Mouse (Mus musculus): ENCODE data around the gene Stim2. TPM values are rescaled to one million over a fixed set of nuclear protein-coding genes. Genes with fewer than 3 reads are reported as not detected.

The Stim2 gene
- polyA plus RNA-seq, 1 experiment: 37.4 TPM

GRCm38 (mm10) chr5:54005111-54005864 is 7.0 kb downstream of the Stim2 start:
- Histone ChIP-seq H3K4me1 (ENCODE audit: control insufficient read depth, insufficient read depth, low read length) (peaks cover 3% of the 10 kb centered on the region; the same call in 1 of the 2 replicates), H3K27ac (ENCODE audit: insufficient read depth, low read length) (no peak overlapping the region), H3K4me3 (ENCODE audit: insufficient read depth, low read length) (no peak overlapping the region)
- TF ChIP-seq POLR2A (IDR thresholded peaks at IDR 0.05; ENCODE audit: low read depth, low read length) (no peak), CTCF (IDR thresholded peaks at IDR 0.05; ENCODE audit: borderline replicate concordance, insufficient read depth, low read length) (no peak)

- Histone ChIP-seq H3K4me1 (ENCODE audit: control insufficient read depth, insufficient read depth, low read length) (peaks cover 3% of the 10 kb centered on the region; the same call in 1 of the 2 replicates), H3K4me3 (ENCODE audit: insufficient read depth, low read length) (no peak overlapping the region), H3K27ac (ENCODE audit: insufficient read depth, low read length) (no peak overlapping the region)
- no peak for TF ChIP-seq CTCF (IDR thresholded peaks at IDR 0.05; ENCODE audit: borderline replicate concordance, insufficient read depth, low read length)
- TF ChIP-seq POLR2A (IDR thresholded peaks at IDR 0.05; ENCODE audit: low read depth, low read length): no peak
Measured at GRCm38 (mm10) chr5:54005865-54006225, 7.5 kb downstream of the Stim2 start.

- no peak for TF ChIP-seq CTCF (IDR thresholded peaks at IDR 0.05; ENCODE audit: borderline replicate concordance, insufficient read depth, low read length)
- no peak for TF ChIP-seq POLR2A (IDR thresholded peaks at IDR 0.05; ENCODE audit: low read depth, low read length)
- Histone ChIP-seq H3K27ac (ENCODE audit: insufficient read depth, low read length) (no peak overlapping the region), H3K4me3 (ENCODE audit: insufficient read depth, low read length) (no peak overlapping the region), H3K4me1 (ENCODE audit: control insufficient read depth, insufficient read depth, low read length) (peaks cover 3% of the 10 kb centered on the region; the same call in 1 of the 2 replicates)
Measured at GRCm38 (mm10) chr5:54006845-54007244, 8.5 kb downstream of the Stim2 start.

- Histone ChIP-seq H3K27ac (ENCODE audit: insufficient read depth, low read length) (no peak overlapping the region), H3K4me1 (ENCODE audit: control insufficient read depth, insufficient read depth, low read length) (no peaks in the 10 kb centered on the region; the same call in 1 of the 2 replicates), H3K4me3 (ENCODE audit: insufficient read depth, low read length) (no peak overlapping the region)
- no peak for TF ChIP-seq CTCF (IDR thresholded peaks at IDR 0.05; ENCODE audit: borderline replicate concordance, insufficient read depth, low read length)
- TF ChIP-seq POLR2A (IDR thresholded peaks at IDR 0.05; ENCODE audit: low read depth, low read length): no peak
Measured at GRCm38 (mm10) chr5:54007617-54008016, 9.3 kb downstream of the Stim2 start.

- H3K4me1 ChIP-seq (ENCODE audit: control insufficient read depth, insufficient read depth, low read length): no peaks in the 10 kb centered on the region; the same call in 1 of the 2 replicates
- TF ChIP-seq POLR2A (IDR thresholded peaks at IDR 0.05; ENCODE audit: low read depth, low read length) (no peak), CTCF (IDR thresholded peaks at IDR 0.05; ENCODE audit: borderline replicate concordance, insufficient read depth, low read length) (no peak)
- no peak overlapping the region for H3K27ac ChIP-seq (ENCODE audit: insufficient read depth, low read length)
- no peak overlapping the region for H3K4me3 ChIP-seq (ENCODE audit: insufficient read depth, low read length)
Measured at GRCm38 (mm10) chr5:54013271-54013670, 15.0 kb downstream of the Stim2 start.

- Histone ChIP-seq H3K4me3 (ENCODE audit: insufficient read depth, low read length) (no peak overlapping the region), H3K4me1 (ENCODE audit: control insufficient read depth, insufficient read depth, low read length) (no peaks in the 10 kb centered on the region; the same call in 1 of the 2 replicates), H3K27ac (ENCODE audit: insufficient read depth, low read length) (no peak overlapping the region)
- TF ChIP-seq POLR2A (IDR thresholded peaks at IDR 0.05; ENCODE audit: low read depth, low read length) (no peak), CTCF (IDR thresholded peaks at IDR 0.05; ENCODE audit: borderline replicate concordance, insufficient read depth, low read length) (no peak)
Measured at GRCm38 (mm10) chr5:54017143-54017542, 18.8 kb downstream of the Stim2 start.

GRCm38 (mm10) chr5:54018856-54019255 is 20.6 kb downstream of the Stim2 start:
- Histone ChIP-seq H3K27ac (ENCODE audit: insufficient read depth, low read length) (no peak overlapping the region), H3K4me1 (ENCODE audit: control insufficient read depth, insufficient read depth, low read length) (no peaks in the 10 kb centered on the region), H3K4me3 (ENCODE audit: insufficient read depth, low read length) (no peak overlapping the region)
- no peak for TF ChIP-seq CTCF (IDR thresholded peaks at IDR 0.05; ENCODE audit: borderline replicate concordance, insufficient read depth, low read length)

- Histone ChIP-seq H3K27ac (ENCODE audit: insufficient read depth, low read length) (no peak overlapping the region), H3K4me3 (ENCODE audit: insufficient read depth, low read length) (no peak overlapping the region), H3K4me1 (ENCODE audit: control insufficient read depth, insufficient read depth, low read length) (no peaks in the 10 kb centered on the region)
- no peak for TF ChIP-seq CTCF (IDR thresholded peaks at IDR 0.05; ENCODE audit: borderline replicate concordance, insufficient read depth, low read length)
- no peak for TF ChIP-seq POLR2A (IDR thresholded peaks at IDR 0.05; ENCODE audit: low read depth, low read length)
Measured at GRCm38 (mm10) chr5:54019546-54019945, 21.2 kb downstream of the Stim2 start.

- Histone ChIP-seq H3K27ac (ENCODE audit: insufficient read depth, low read length) (no peak overlapping the region), H3K4me1 (ENCODE audit: control insufficient read depth, insufficient read depth, low read length) (no peaks in the 10 kb centered on the region), H3K4me3 (ENCODE audit: insufficient read depth, low read length) (no peak overlapping the region)
- TF ChIP-seq POLR2A (IDR thresholded peaks at IDR 0.05; ENCODE audit: low read depth, low read length): no peak
- TF ChIP-seq CTCF (IDR thresholded peaks at IDR 0.05; ENCODE audit: borderline replicate concordance, insufficient read depth, low read length): no peak
Measured at GRCm38 (mm10) chr5:54024610-54025009, 26.3 kb downstream of the Stim2 start.

GRCm38 (mm10) chr5:54025630-54026029 is 27.3 kb downstream of the Stim2 start:
- H3K4me3 ChIP-seq (ENCODE audit: insufficient read depth, low read length): no peak overlapping the region
- no peak for TF ChIP-seq POLR2A (IDR thresholded peaks at IDR 0.05; ENCODE audit: low read depth, low read length)
- TF ChIP-seq CTCF (IDR thresholded peaks at IDR 0.05; ENCODE audit: borderline replicate concordance, insufficient read depth, low read length): no peak
- no peak overlapping the region for H3K27ac ChIP-seq (ENCODE audit: insufficient read depth, low read length)
- H3K4me1 ChIP-seq (ENCODE audit: control insufficient read depth, insufficient read depth, low read length): no peaks in the 10 kb centered on the region
